Mouse (Mus musculus): ENCODE results near the gene Smim23. TPM values are rescaled to one million over a fixed set of nuclear protein-coding genes. Genes with fewer than 3 reads are reported as not detected.
A peak's percentile ranks its signal among the peaks of the same experiment; 100 is the strongest.

Gene Smim23
- polyA plus RNA-seq, 1 experiment from 2014 or later = not detected

DNA sequence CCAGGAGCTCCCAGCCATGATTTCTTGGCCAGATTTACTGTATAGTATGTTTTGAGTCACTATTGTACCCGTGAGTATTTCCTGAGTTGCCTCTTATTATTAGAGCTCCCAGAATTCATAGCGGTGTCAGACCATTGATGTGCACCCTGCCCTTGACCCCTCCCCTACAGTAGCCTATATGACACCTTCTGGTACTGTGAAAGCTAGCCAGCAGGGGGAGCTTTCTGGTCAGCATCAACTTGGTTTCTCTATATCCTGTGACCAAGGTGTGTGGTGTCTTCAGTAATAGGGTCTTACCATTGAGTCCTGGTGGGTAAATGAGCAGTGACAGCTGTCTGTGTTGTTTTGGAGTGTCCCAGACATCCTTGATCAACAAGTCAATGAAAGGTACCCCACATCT, 18.4 kb downstream of the Smim23 start:
- Histone ChIP-seq H3K4me1 (peaks cover 8% of the 10 kb centered on the region), H3K9me3 (replicated peaks) (no peaks in the 10 kb centered on the region), H3K27me3 (peaks cover 8% of the 10 kb centered on the region), H3K9ac (no peak overlapping the region), H3K4me3 (replicated peaks) (no peak overlapping the region), H3K27ac (no peak overlapping the region), H3K4me2 (no peak overlapping the region), H3K36me3 (no peaks in the 10 kb centered on the region)
- ATAC-seq (replicated peaks; ENCODE audit: low FRiP score) = no peak
- 8% methylated on average over 2 of the region's 2 CpGs for WGBS

DNA sequence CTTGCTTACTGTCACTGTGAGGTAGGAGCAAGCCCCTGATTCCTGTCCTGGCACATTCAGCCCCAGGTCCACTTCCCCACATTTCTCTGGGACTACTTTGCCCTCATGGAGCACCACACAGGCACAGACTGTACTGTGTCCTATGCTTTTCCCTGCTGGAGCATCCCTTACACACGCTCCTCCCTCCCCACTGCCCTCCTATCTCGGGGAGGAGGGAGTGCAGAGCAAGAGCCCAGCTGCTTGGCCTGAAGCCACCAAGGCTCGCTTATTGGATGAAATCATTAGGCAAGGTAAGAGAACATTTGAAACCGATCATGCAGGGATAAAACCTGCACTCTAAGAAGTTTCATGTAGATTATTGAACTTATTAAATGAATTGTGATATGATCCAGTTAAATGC, 20.7 kb downstream of the Smim23 start:
- Histone ChIP-seq H3K9me3 (replicated peaks) (no peaks in the 10 kb centered on the region), H3K27me3 (peaks cover 4% of the 10 kb centered on the region)
- 53% methylated on average over 4 of the region's 4 CpGs for WGBS

GRCm38 (mm10) chr11:32801715-32802114, 22.7 kb downstream of the Smim23 start:
- Histone ChIP-seq H3K27ac (no peak overlapping the region), H3K9me3 (replicated peaks) (no peaks in the 10 kb centered on the region), H3K4me3 (replicated peaks) (no peak overlapping the region), H3K4me2 (no peak overlapping the region), H3K36me3 (no peaks in the 10 kb centered on the region), H3K27me3 (no peaks in the 10 kb centered on the region), H3K9ac (no peak overlapping the region), H3K4me1 (peaks cover 20% of the 10 kb centered on the region)
- WGBS = 35% methylated on average over 6 of the region's 6 CpGs
- ATAC-seq (replicated peaks; ENCODE audit: low FRiP score) = no peak

More for the DNA sequence above, 20.7 kb downstream of the Smim23 start:
- Histone ChIP-seq H3K4me2 (no peak overlapping the region), H3K4me3 (replicated peaks) (no peak overlapping the region), H3K4me1 (peaks cover 17% of the 10 kb centered on the region), H3K36me3 (no peaks in the 10 kb centered on the region), H3K9ac (no peak overlapping the region), H3K27ac (no peak overlapping the region)
- ATAC-seq (replicated peaks; ENCODE audit: low FRiP score) = no peak

DNA sequence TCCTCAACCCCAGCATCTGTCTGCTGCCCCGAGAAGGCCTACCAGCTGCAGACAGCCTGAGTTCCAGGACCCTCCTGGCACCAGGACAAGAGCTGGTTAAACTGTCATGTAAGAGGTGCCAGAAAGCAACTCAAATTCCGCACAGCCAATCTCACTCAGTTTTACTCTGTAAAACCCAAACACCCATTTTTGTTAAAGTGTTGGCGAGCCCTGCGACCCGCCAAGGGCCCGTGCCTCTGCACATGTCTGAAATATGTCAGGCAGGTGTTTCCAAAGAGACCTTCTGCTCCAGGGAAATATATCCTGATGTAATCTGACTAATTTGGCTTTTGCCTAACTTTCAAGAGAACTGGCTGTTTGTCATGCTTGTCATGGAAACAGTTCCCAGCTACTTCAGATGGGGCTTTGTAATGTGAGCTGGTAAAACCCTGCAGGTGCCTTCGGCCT, 23.5 kb downstream of the Smim23 start:
- no peaks in the 10 kb centered on the region for H3K36me3 ChIP-seq
- no peaks in the 10 kb centered on the region for H3K27me3 ChIP-seq
- 28% methylated on average over 7 of the region's 7 CpGs for WGBS
- H3K9me3 ChIP-seq (replicated peaks) = no peaks in the 10 kb centered on the region
- no peak overlapping the region for H3K4me3 ChIP-seq (replicated peaks)
- H3K4me1 ChIP-seq = peaks cover 20% of the 10 kb centered on the region
- H3K9ac ChIP-seq = no peak overlapping the region
- H3K27ac ChIP-seq = no peak overlapping the region
- H3K4me2 ChIP-seq = no peak overlapping the region
- no peak for ATAC-seq (replicated peaks; ENCODE audit: low FRiP score)

DNA sequence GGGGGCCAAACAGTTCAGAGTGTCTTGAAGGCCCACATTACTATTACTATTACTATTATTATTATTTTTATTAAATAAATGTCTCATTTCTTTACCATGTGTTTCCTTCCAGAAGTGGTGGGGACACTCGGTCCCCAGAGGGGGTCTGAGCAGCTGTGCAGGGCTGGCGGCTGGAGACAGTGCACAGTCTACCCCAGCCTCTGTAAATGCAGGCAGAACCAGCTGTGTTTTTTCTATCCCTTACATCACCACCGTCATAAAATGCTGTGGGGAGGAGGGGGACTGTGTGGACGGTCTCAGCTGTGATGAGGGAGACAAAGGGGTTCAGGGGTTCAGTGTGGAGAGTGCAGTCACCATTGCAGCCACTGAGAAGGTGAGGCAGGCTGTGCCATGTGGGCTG, 26.0 kb downstream of the Smim23 start:
- H3K27ac ChIP-seq = no peak overlapping the region
- H3K4me1 ChIP-seq = peaks cover 20% of the 10 kb centered on the region
- H3K9ac ChIP-seq = no peak overlapping the region
- H3K27me3 ChIP-seq = no peaks in the 10 kb centered on the region
- no peaks in the 10 kb centered on the region for H3K9me3 ChIP-seq (replicated peaks)
- no peak overlapping the region for H3K4me3 ChIP-seq (replicated peaks)
- WGBS = 31% methylated on average over 4 of the region's 4 CpGs
- H3K36me3 ChIP-seq = no peaks in the 10 kb centered on the region
- H3K4me2 ChIP-seq = no peak overlapping the region
- ATAC-seq (replicated peaks; ENCODE audit: low FRiP score) = peak; percentile 59; the same call in 1 of the 2 replicates

DNA sequence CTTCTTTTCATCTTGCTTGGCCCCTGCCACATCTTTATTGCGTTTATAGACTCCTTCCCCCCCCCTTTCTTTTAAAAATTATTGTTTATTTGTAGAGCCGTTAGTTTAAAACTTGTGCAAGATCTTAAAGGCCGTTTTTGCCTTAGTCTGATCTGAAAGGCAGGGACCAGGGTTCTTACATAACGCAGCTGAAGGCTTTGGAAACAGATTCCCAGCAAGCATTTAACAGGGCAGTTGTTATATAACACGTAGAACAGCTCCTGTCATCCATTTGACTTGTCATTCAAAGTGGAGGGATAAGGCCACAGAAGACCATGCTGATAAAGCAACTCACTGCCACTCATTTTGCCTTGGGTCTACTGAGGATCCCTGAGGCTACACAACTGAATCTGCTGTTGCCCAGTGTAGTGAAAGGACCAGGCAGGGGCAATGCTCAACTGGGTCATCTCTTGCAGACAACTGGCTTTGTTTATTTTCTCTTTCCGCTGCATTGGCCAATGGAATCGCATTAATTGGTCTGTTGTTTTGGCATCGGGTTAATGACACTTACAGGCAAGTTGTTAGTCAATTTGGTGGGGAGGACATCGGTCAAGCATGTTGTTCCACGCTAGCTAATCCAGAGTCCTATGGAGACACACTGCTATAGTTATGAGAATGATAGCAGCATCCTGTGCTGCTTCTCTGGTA, 29.5 kb downstream of the Smim23 start:
- Histone ChIP-seq H3K4me2 (no peak overlapping the region), H3K9ac (no peak overlapping the region), H3K4me3 (replicated peaks) (no peak overlapping the region), H3K27ac (no peak overlapping the region), H3K9me3 (replicated peaks) (no peaks in the 10 kb centered on the region), H3K4me1 (peaks cover 8% of the 10 kb centered on the region; the same call in 1 of the 2 replicates), H3K27me3 (no peaks in the 10 kb centered on the region), H3K36me3 (no peaks in the 10 kb centered on the region)
- ATAC-seq (replicated peaks; ENCODE audit: low FRiP score) = no peak
- WGBS = 27% methylated on average over 10 of the region's 10 CpGs

DNA sequence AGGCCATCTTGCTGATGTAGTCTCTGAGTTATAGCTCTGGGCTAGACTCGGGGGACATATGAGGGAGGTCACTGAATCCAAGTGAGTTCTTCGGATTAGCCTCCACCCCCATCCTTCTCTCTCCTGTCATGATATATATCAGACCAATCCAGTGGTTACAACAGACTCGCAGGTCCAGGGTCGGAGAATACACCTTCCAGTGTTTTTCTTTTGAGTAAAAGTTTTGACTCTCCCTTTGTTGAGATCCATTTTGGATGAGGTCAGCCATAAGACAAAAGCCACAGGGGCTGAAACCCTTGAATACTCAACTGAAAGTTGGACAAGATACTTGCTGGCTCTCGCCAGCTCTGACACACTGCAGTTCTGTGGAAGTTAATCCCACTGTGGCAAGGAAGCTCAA, 38.2 kb downstream of the Smim23 start:
- 62% methylated on average over 5 of the region's 5 CpGs for WGBS

GRCm38 (mm10) chr11:32785591-32786147, 38.7 kb downstream of the Smim23 start:
- H3K9ac ChIP-seq = no peak overlapping the region
- H3K4me3 ChIP-seq (replicated peaks) = no peak overlapping the region
- H3K36me3 ChIP-seq = no peaks in the 10 kb centered on the region
- H3K9me3 ChIP-seq (replicated peaks) = no peaks in the 10 kb centered on the region
- WGBS = 84% methylated on average over 6 of the region's 6 CpGs
- H3K27me3 ChIP-seq = no peaks in the 10 kb centered on the region
- no peak overlapping the region for H3K4me2 ChIP-seq
- H3K4me1 ChIP-seq = peaks cover 8% of the 10 kb centered on the region
- no peak overlapping the region for H3K27ac ChIP-seq
- no peak for ATAC-seq (replicated peaks; ENCODE audit: low FRiP score)

More for the DNA sequence above, 38.2 kb downstream of the Smim23 start:
- Histone ChIP-seq H3K9me3 (replicated peaks) (no peaks in the 10 kb centered on the region), H3K27ac (no peak overlapping the region), H3K4me1 (peaks cover 3% of the 10 kb centered on the region), H3K36me3 (no peaks in the 10 kb centered on the region), H3K4me3 (replicated peaks) (no peak overlapping the region), H3K4me2 (no peak overlapping the region), H3K9ac (no peak overlapping the region), H3K27me3 (no peaks in the 10 kb centered on the region)
- no peak for ATAC-seq (replicated peaks; ENCODE audit: low FRiP score)

- WGBS = 53% methylated on average over 3 of the region's 3 CpGs
- Histone ChIP-seq H3K9ac (no peak overlapping the region), H3K9me3 (replicated peaks) (no peaks in the 10 kb centered on the region), H3K4me2 (no peak overlapping the region), H3K27me3 (no peaks in the 10 kb centered on the region), H3K4me3 (replicated peaks) (no peak overlapping the region), H3K36me3 (no peaks in the 10 kb centered on the region), H3K27ac (no peak overlapping the region), H3K4me1 (peaks cover 11% of the 10 kb centered on the region)
- 0 out of 2 replicates have a peak, but pooled peaks have one; percentile 25 for ATAC-seq (replicated peaks; ENCODE audit: low FRiP score)
Observed at GRCm38 (mm10) chr11:32782724-32783123, 41.7 kb downstream of the Smim23 start.

DNA sequence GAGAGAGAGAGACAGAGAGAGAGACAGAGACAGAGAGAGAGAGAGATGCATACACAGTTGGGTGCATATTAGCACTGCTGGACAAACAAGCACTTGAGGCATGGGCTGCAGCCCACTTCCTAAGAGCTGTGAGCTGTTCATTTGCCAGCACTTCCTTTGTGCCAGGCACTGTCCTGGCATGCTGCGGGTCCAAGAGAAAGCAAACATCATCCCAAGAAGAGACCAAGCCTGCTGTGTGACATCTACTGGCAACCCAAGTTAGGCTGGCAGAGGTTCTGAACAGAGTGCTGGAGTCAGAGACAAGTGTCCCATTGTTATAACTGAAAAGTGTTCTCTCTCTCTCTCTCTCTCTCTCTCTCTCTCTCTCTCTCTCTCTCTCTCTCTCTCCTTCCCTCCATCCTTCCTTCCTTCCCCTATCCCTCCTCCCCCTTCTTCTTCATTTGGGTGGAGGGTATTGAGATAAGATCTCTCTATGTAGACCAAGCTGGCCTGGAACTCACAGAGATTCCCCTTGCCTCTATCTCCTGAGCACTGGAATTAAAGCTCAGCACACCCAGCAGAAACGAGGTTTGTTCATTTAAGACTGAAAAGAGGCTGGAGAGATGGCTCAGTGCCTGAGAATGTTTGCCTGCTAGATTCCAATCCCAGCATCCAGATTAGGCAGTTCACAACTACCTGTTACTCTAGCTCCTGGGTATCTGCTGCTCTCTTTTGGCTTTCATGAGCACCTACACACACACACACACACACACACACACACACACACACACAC, 42.6 kb downstream of the Smim23 start:
- H3K27me3 ChIP-seq = no peaks in the 10 kb centered on the region
- no peaks in the 10 kb centered on the region for H3K36me3 ChIP-seq
- no peak overlapping the region for H3K27ac ChIP-seq
- H3K9ac ChIP-seq = no peak overlapping the region
- H3K4me1 ChIP-seq = peaks cover 11% of the 10 kb centered on the region
- 59% methylated on average over 2 of the region's 2 CpGs for WGBS
- no peak overlapping the region for H3K4me2 ChIP-seq
- H3K4me3 ChIP-seq (replicated peaks) = no peak overlapping the region
- no peak for ATAC-seq (replicated peaks; ENCODE audit: low FRiP score)
- no peaks in the 10 kb centered on the region for H3K9me3 ChIP-seq (replicated peaks)

DNA sequence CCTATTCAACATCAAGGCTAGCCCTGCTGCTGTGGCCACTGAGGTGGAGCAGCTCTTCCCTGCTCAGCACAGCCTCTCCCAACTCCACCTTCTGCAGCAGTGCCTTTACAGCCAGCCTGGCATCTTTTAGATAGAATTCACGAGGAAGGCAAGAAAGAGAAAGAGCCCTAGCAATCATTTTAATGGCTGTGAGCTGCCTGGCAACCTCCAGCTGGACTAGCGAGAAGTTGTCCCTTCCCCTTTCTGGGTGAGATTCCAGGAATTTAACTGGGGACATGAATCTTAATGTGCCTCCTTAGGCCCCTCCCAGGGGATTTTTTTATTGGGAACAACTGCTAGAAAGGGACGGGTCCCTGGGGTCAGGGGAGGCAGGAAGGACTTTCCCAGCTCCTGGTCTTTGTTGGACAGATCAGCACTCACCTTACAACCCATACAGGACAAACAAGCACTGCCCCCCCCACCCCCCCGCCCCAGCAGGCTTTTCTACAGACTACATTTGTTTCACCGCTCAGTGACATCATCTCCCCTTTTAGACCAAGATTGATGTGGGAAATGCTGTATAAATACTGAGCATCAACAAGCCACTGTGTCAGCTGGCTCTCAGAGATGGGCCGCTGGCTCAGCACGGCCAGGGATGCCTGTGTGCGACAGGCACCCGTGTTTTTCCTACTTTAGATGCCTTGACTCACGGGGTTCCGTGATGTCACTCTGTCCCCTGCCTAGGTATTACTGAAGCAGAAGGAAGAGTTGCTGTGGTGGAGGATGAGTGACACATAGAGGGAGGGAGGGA, 43.5 kb downstream of the Smim23 start:
- peak; percentile 46; the same call in 1 of the 2 replicates for ATAC-seq (replicated peaks; ENCODE audit: low FRiP score)
- Histone ChIP-seq H3K27ac (no peak overlapping the region), H3K27me3 (no peaks in the 10 kb centered on the region), H3K36me3 (no peaks in the 10 kb centered on the region), H3K4me1 (peaks cover 11% of the 10 kb centered on the region), H3K9me3 (replicated peaks) (no peaks in the 10 kb centered on the region), H3K4me3 (replicated peaks) (no peak overlapping the region), H3K9ac (no peak overlapping the region), H3K4me2 (no peak overlapping the region)
- 24% methylated on average over 11 of the region's 11 CpGs for WGBS
